Mouse (Mus musculus): ENCODE measurements around the gene Rabep1. TPM values are rescaled to one million over a fixed set of nuclear protein-coding genes. Genes with fewer than 3 reads are reported as not detected.

Gene Rabep1
- polyA plus RNA-seq, 1 experiment from 2014 or later: 88.6 TPM

- Histone ChIP-seq H3K9me3 (replicated peaks; ENCODE audit: control insufficient read depth, low read length, poor library complexity, severe bottlenecking) (no peaks in the 10 kb centered on the region), H3K27ac (ENCODE audit: low read length) (no peak overlapping the region), H3K4me2 (ENCODE audit: low read length) (no peak overlapping the region), H3K4me3 (ENCODE audit: low read depth, low read length) (no peak overlapping the region), H3K27me3 (ENCODE audit: control insufficient read depth, insufficient read depth, low read depth, low read length) (no peaks in the 10 kb centered on the region), H3K4me1 (ENCODE audit: control insufficient read depth, insufficient read depth, low read length) (peaks cover 13% of the 10 kb centered on the region), H3K36me3 (ENCODE audit: control insufficient read depth, insufficient read depth, low read length) (peaks cover 16% of the 10 kb centered on the region), H3K9ac (ENCODE audit: low read depth, low read length) (no peak overlapping the region)
- no peak for ATAC-seq
- WGBS: 74% methylated on average over 1 of the region's 1 CpGs
Measured at GRCm38 (mm10) chr11:70972586-70972985, 128.0 kb downstream of the Rabep1 start.

- ATAC-seq: no peak
- Histone ChIP-seq H3K4me3 (ENCODE audit: low read depth, low read length) (no peak overlapping the region), H3K36me3 (ENCODE audit: control insufficient read depth, insufficient read depth, low read length) (peaks cover 23% of the 10 kb centered on the region), H3K27me3 (ENCODE audit: control insufficient read depth, insufficient read depth, low read depth, low read length) (no peaks in the 10 kb centered on the region), H3K4me1 (ENCODE audit: control insufficient read depth, insufficient read depth, low read length) (peaks cover 2% of the 10 kb centered on the region; the same call in 1 of the 2 replicates), H3K9ac (ENCODE audit: low read depth, low read length) (no peak overlapping the region), H3K4me2 (ENCODE audit: low read length) (no peak overlapping the region), H3K27ac (ENCODE audit: low read length) (no peak overlapping the region), H3K9me3 (replicated peaks; ENCODE audit: control insufficient read depth, low read length, poor library complexity, severe bottlenecking) (no peaks in the 10 kb centered on the region)
- WGBS: 73% methylated on average over 4 of the region's 4 CpGs
Measured at GRCm38 (mm10) chr11:70973947-70974346, 129.4 kb downstream of the Rabep1 start.

- H3K9me3 ChIP-seq (replicated peaks; ENCODE audit: control insufficient read depth, low read length, poor library complexity, severe bottlenecking): no peaks in the 10 kb centered on the region
- no peak overlapping the region for H3K4me3 ChIP-seq (ENCODE audit: low read depth, low read length)
- no peak overlapping the region for H3K27ac ChIP-seq (ENCODE audit: low read length)
- peaks cover 27% of the 10 kb centered on the region for H3K36me3 ChIP-seq (ENCODE audit: control insufficient read depth, insufficient read depth, low read length)
- no peak overlapping the region for H3K9ac ChIP-seq (ENCODE audit: low read depth, low read length)
- peaks cover 2% of the 10 kb centered on the region; the same call in 1 of the 2 replicates for H3K4me1 ChIP-seq (ENCODE audit: control insufficient read depth, insufficient read depth, low read length)
- H3K4me2 ChIP-seq (ENCODE audit: low read length): no peak overlapping the region
- H3K27me3 ChIP-seq (ENCODE audit: control insufficient read depth, insufficient read depth, low read depth, low read length): no peaks in the 10 kb centered on the region
- 80% methylated on average over 2 of the region's 2 CpGs for WGBS
- no peak for ATAC-seq
Measured at GRCm38 (mm10) chr11:70975193-70975592, 130.6 kb downstream of the Rabep1 start.

GRCm38 (mm10) chr11:70977293-70977692 lies 132.7 kb downstream of the Rabep1 start:
- H3K36me3 ChIP-seq (ENCODE audit: control insufficient read depth, insufficient read depth, low read length): peaks cover 33% of the 10 kb centered on the region
- H3K4me1 ChIP-seq (ENCODE audit: control insufficient read depth, insufficient read depth, low read length): peaks cover 10% of the 10 kb centered on the region
- 89% methylated on average over 6 of the region's 6 CpGs for WGBS
- H3K27ac ChIP-seq (ENCODE audit: low read length): no peak overlapping the region
- no peaks in the 10 kb centered on the region for H3K9me3 ChIP-seq (replicated peaks; ENCODE audit: control insufficient read depth, low read length, poor library complexity, severe bottlenecking)
- no peak overlapping the region for H3K9ac ChIP-seq (ENCODE audit: low read depth, low read length)
- no peak for ATAC-seq
- no peak overlapping the region for H3K4me2 ChIP-seq (ENCODE audit: low read length)
- no peak overlapping the region for H3K4me3 ChIP-seq (ENCODE audit: low read depth, low read length)
- no peaks in the 10 kb centered on the region for H3K27me3 ChIP-seq (ENCODE audit: control insufficient read depth, insufficient read depth, low read depth, low read length)

- WGBS: 86% methylated on average over 6 of the region's 6 CpGs
Measured at GRCm38 (mm10) chr11:70980232-70980631, 135.7 kb downstream of the Rabep1 start.

GRCm38 (mm10) chr11:70980751-70981510 lies 136.4 kb downstream of the Rabep1 start:
- no peaks in the 10 kb centered on the region for H3K27me3 ChIP-seq (ENCODE audit: control insufficient read depth, insufficient read depth, low read depth, low read length)
- no peak overlapping the region for H3K4me3 ChIP-seq (ENCODE audit: low read depth, low read length)
- no peak for ATAC-seq
- H3K9ac ChIP-seq (ENCODE audit: low read depth, low read length): no peak overlapping the region
- H3K4me1 ChIP-seq (ENCODE audit: control insufficient read depth, insufficient read depth, low read length): peaks cover 13% of the 10 kb centered on the region
- 93% methylated on average over 14 of the region's 14 CpGs for WGBS
- H3K4me2 ChIP-seq (ENCODE audit: low read length): no peak overlapping the region
- peaks cover 31% of the 10 kb centered on the region for H3K36me3 ChIP-seq (ENCODE audit: control insufficient read depth, insufficient read depth, low read length)
- no peak overlapping the region for H3K27ac ChIP-seq (ENCODE audit: low read length)
- no peaks in the 10 kb centered on the region for H3K9me3 ChIP-seq (replicated peaks; ENCODE audit: control insufficient read depth, low read length, poor library complexity, severe bottlenecking)

More at GRCm38 (mm10) chr11:70980232-70980631, 135.7 kb downstream of the Rabep1 start:
- no peak overlapping the region for H3K4me3 ChIP-seq (ENCODE audit: low read depth, low read length)
- H3K9ac ChIP-seq (ENCODE audit: low read depth, low read length): no peak overlapping the region
- H3K4me2 ChIP-seq (ENCODE audit: low read length): no peak overlapping the region
- H3K27me3 ChIP-seq (ENCODE audit: control insufficient read depth, insufficient read depth, low read depth, low read length): no peaks in the 10 kb centered on the region
- no peaks in the 10 kb centered on the region for H3K9me3 ChIP-seq (replicated peaks; ENCODE audit: control insufficient read depth, low read length, poor library complexity, severe bottlenecking)
- H3K36me3 ChIP-seq (ENCODE audit: control insufficient read depth, insufficient read depth, low read length): peaks cover 33% of the 10 kb centered on the region
- H3K4me1 ChIP-seq (ENCODE audit: control insufficient read depth, insufficient read depth, low read length): peaks cover 13% of the 10 kb centered on the region
- ATAC-seq: no peak
- no peak overlapping the region for H3K27ac ChIP-seq (ENCODE audit: low read length)

GRCm38 (mm10) chr11:70982030-70982429 lies 137.5 kb downstream of the Rabep1 start:
- Histone ChIP-seq H3K27ac (ENCODE audit: low read length) (no peak overlapping the region), H3K36me3 (ENCODE audit: control insufficient read depth, insufficient read depth, low read length) (peaks cover 32% of the 10 kb centered on the region)
- WGBS: 16% methylated on average over 12 of the region's 12 CpGs

GRCm38 (mm10) chr11:70982557-70983228 lies 138.1 kb downstream of the Rabep1 start, which contains the start of gene C1qbp:
Gene C1qbp, minus strand, starts transcription at chr11:70983026.
- Histone ChIP-seq H3K4me3 (ENCODE audit: low read depth, low read length) (peak within 1 kb of the TSS; percentile 99), H3K4me1 (ENCODE audit: control insufficient read depth, insufficient read depth, low read length) (peaks cover 13% of the 10 kb centered on the region), H3K9me3 (replicated peaks; ENCODE audit: control insufficient read depth, low read length, poor library complexity, severe bottlenecking) (no peaks in the 10 kb centered on the region), H3K4me2 (ENCODE audit: low read length) (peak within 1 kb of the TSS; percentile 64), H3K27me3 (ENCODE audit: control insufficient read depth, insufficient read depth, low read depth, low read length) (no peaks in the 10 kb centered on the region), H3K36me3 (ENCODE audit: control insufficient read depth, insufficient read depth, low read length) (peaks cover 32% of the 10 kb centered on the region), H3K27ac (ENCODE audit: low read length) (peak within 1 kb of the TSS; percentile 62), H3K9ac (ENCODE audit: low read depth, low read length) (peak within 1 kb of the TSS; percentile 93)
- ATAC-seq: peak; percentile 95
- WGBS: under 1% methylated on average over 50 of the region's 64 CpGs

More at GRCm38 (mm10) chr11:70982030-70982429, 137.5 kb downstream of the Rabep1 start:
- no peaks in the 10 kb centered on the region for H3K27me3 ChIP-seq (ENCODE audit: control insufficient read depth, insufficient read depth, low read depth, low read length)
- peaks cover 13% of the 10 kb centered on the region for H3K4me1 ChIP-seq (ENCODE audit: control insufficient read depth, insufficient read depth, low read length)
- no peak for ATAC-seq
- no peaks in the 10 kb centered on the region for H3K9me3 ChIP-seq (replicated peaks; ENCODE audit: control insufficient read depth, low read length, poor library complexity, severe bottlenecking)
- H3K4me2 ChIP-seq (ENCODE audit: low read length): peak overlapping the region; percentile 64
- peak overlapping the region; percentile 99 for H3K4me3 ChIP-seq (ENCODE audit: low read depth, low read length)
- peak overlapping the region; percentile 93 for H3K9ac ChIP-seq (ENCODE audit: low read depth, low read length)
